Mouse (Mus musculus): ENCODE measurements at regions not wholly inside any gene's neighbourhood (a gene's known extent, or its start where the extent isn't known, plus 50 kb on each side); places are given as distances from the start of the nearest gene placed in this dataset.

- DNase-seq: peak; percentile 11
Observed at GRCm38 (mm10) chr4:7596116-7596515, 642.7 kb downstream of the Car8 start.

DNA sequence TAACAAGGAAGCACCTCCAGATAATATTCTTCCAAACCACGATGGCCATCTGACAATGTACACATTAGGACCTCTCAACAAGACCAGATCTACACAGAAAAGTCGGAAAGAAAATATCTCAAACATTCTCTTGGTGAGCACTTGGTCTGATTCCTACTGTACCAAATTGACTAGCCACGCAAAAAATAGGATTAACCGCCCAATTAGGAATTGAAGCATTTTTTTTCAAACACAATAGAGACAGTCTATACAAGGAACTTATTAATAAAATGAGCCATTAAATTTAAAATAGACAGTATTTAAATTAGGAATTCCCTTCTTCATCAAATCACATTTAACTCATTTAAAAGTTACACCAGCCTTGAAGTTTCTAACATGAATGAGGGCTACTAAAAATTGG is 655.0 kb downstream of the Car8 start:
- DNase-seq: no peak

DNA sequence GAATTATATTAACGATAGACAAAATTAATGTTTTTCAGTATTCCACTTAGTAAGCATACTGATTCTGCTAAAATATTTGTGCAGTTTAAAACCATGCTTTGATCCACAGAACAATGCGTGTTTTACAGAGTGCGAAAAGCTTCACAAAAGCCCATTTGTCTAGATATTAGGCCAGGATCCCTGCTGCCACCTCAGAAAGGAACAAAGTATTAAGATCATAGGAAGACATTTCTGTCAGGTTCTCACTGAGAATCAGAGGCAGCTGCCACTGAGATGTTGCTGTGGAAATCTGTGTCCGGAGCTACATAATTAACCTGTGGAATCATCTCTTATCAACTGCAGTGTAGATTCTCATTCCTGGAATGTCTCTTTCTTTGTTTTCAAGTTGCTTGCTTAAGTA is 656.9 kb downstream of the Car8 start:
- DNase-seq: no peak

- no peak for DNase-seq
Observed at GRCm38 (mm10) chr4:7581220-7581916, 657.5 kb downstream of the Car8 start.

DNA sequence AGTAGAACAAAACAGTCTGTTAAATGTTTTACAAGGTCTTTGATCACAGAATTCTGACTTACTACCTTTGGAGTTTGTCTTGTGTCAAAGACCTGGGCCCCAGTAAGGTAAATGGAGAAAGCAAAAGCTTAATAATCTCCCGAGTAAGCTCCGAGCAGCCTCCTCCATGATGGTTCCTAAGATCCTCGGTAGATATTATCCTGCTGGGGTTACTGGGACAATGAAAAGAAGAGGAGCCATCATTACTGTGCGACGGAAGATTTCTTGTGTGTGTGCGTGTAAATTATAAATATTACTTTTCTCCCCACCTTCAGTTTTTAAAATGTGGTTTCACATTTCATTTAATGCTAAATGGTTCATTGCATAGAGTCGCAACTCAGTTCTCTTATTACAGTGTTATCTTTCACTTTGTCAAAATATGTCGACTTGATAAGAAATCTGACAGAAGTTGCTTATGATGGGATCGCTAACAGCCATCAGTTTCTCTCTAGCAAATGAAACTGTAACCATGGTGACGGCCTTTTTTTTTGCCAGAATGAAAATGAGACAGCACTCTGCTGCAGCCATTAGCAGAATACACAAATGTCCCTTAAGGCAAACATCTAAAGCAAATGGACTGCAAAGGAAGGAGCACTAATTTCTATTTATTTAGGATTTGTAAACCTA is 658.2 kb downstream of the Car8 start:
- no peak for DNase-seq

- no peak for DNase-seq
Observed at GRCm38 (mm10) chr4:7574011-7574410, 664.8 kb downstream of the Car8 start.

DNA sequence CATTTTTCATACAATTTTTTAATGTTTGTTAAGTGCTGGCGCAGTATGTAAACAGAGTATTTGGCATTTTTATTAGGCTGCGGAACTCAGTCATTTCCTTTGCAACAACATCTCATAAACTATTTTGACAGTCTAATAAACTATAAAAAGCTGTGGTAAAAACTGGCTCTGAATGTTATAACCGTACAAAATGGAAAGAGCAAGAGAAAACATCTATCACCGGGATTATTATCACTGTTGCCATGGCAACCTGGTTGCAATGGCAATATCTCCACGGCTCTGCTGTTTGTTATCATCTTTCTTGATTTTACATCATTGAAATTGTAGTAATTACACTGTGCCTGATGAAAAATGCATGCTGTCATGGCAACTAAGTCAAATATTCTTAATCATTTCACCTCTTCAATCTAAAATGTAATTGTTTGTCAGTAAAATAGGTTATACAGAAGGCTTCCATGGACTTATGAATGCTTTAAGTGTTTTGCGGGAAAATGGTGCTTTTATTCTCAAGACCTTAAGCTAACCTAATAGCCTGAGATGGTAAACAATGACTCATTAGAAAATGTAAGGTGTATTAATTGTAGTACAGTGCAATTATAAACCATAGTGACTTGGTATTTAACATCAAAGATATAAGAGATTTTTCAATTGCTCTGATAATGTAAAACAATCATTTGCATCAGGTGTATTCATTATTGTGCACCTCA is 671.0 kb downstream of the Car8 start:
- DNase-seq: no peak

DNA sequence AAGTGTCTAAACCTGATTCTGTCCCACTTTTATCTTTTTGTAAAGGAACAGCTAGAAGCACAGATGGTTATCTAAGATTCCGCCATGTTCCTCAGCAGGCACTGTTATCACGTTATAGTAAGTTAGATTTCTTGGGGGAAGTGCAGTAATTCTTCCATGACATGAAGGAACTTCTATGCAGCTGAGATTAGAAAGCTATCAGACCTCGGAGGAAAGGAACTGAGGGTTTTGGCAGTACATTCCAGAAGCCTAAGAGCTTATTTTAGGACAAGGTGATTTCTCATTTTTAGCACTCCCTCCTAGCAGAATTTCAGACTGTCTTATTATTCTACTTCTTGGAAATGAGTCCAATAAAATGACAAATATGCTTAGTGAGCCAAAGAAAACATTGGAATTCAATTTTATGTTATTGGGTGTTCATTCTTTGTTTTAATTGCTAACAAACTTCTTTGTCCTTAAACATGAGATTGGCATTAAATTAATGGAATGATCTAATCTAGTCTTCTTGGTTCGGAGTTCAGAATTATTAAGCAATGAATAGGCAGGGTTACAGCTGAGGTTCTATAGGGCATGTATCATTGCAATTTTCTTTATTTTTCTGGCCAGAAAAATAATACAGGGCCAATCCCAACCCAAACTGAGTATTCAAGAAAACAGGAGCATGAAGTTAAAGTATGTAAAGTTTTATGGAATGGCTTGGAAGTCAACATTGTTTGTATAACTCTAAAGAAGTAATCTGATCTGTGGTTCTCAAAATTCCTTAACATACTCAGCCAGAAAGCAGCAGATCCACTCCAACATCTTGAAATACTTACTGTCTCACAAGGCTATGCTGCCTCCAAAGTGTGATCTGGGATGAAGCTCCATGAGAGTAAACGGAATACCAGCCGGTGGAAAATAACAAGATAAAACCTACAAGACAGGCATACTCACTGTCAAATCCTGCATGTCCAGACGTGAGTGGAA is 678.7 kb downstream of the Car8 start:
- DNase-seq: no peak

GRCm38 (mm10) chr4:7558721-7559120 is 680.1 kb downstream of the Car8 start:
- DNase-seq: no peak

DNA sequence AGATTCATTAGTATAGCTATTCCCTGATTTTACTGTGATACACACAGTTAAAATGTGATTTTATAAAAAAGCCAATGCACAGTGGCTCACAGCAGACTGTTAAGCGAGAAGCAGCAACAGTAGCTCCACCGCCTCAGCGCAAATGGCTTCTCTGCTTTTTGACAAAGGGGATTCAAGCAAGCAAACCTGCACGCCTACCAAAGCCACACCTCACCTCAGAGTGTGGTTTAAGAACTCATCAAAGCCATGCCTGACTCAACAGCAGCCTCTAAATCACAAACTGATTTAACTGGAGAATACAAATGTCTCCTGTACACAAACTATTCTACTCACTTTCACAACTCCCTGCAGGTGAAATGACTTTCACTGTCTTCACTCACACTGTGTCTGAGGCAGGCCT is 704.5 kb downstream of the Car8 start:
- peak; percentile 55 for DNase-seq

DNA sequence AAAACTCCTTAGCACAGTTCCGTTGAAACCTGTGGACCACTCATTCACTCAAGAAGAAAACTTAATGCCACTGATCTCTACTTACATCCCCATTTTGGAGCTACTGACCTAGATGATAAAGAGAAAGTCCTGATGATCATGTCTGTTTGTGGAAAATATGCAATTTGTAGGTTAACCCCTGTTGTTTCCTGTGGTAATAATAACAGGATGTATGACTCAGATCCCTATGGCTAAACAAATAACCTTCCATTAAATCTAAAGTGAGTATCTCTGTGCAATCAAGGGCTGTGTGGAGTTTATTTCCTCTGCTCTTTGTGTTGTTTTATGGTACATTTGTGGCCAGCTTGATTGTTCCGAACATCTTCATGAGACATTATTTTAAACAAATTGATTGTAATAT is 711.1 kb downstream of the Car8 start:
- DNase-seq: no peak

GRCm38 (mm10) chr4:7513081-7513480 is 725.8 kb downstream of the Car8 start:
- no peak for DNase-seq

DNA sequence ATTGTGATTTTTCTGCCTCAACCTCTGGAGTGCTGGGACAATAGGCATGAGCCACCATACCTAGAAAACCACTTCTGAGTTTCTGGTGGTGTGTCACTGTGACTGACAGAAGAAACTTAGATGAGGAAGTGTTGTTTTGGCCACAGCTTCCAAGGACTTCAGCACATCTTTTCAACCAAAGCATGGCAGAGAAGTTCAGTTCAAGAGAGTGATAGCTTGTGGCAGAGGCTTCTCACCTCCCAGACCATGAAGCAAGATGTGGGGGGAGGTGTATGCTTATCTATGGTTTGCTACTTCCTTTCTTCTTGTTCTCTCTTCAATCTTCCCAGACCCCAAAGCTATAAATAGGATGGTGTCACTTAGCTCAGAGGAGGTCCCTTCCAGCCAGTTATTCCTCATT is 753.3 kb downstream of the Car8 start:
- peak; percentile 17 for DNase-seq

GRCm38 (mm10) chr4:7455130-7455529 is 783.7 kb downstream of the Car8 start:
- peak; percentile 92 for DNase-seq

- DNase-seq: no peak
Observed at GRCm38 (mm10) chr4:7452678-7453077, 786.2 kb downstream of the Car8 start.

DNA sequence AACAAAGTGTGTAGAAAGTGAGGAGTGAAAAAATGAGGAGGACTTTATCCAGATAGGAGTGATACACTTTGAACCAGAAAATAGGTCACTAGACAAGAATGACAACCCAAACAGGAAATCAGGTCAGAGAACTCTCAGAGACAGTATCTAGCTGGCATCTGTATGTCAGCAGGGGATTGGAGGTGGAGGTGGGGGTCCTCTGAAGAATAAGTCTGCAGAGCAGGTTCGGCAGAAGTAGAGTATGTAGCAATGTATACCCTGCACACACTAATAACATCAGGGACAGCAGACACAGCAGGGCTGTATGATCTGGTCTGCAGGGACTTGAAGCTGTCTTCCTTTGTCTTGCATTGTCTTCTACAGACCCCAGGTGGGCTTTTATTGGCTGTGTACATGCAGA is 787.9 kb downstream of the Car8 start:
- DNase-seq: peak; percentile 54

GRCm38 (mm10) chr4:7429308-7429707 is 809.5 kb downstream of the Car8 start:
- DNase-seq: no peak

GRCm38 (mm10) chr4:7424081-7424480 is 814.8 kb downstream of the Car8 start:
- DNase-seq: no peak

GRCm38 (mm10) chr4:7423204-7423603 is 815.6 kb downstream of the Car8 start:
- DNase-seq: no peak

GRCm38 (mm10) chr4:7422787-7423186 is 816.1 kb downstream of the Car8 start:
- no peak for DNase-seq

GRCm38 (mm10) chr4:7414301-7414700 is 824.5 kb downstream of the Car8 start:
- no peak for DNase-seq

GRCm38 (mm10) chr4:7392696-7393095 is 846.1 kb downstream of the Car8 start:
- no peak for DNase-seq

DNA sequence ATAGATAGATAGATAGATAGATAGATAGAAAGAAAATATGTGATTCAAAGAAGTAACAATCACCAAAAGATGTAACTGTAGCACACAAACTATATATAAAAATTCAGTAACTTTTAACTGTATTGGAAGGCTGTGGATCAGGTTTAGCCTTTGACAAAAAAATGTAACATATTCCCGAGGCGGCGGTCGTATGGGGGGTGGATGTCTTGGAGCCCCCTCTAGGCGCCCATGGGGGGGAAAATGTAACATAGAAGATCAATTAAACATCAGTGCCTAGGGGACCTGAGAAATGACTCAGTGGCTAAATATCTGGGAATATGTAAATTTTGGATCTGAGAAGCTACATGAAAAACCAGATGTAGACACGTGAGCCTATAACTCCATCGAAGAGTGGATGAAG is 847.2 kb downstream of the Car8 start:
- DNase-seq: peak; percentile 30

All from thymus, postnatal 14 days (tissue).